Mouse (Mus musculus): ENCODE measurements around the gene Gmnn. TPM values are rescaled to one million over a fixed set of nuclear protein-coding genes. Genes with fewer than 3 reads are reported as not detected.

The Gmnn gene
- polyA plus RNA-seq, 1 experiment from 2014 or later, result 69.0 TPM

DNA sequence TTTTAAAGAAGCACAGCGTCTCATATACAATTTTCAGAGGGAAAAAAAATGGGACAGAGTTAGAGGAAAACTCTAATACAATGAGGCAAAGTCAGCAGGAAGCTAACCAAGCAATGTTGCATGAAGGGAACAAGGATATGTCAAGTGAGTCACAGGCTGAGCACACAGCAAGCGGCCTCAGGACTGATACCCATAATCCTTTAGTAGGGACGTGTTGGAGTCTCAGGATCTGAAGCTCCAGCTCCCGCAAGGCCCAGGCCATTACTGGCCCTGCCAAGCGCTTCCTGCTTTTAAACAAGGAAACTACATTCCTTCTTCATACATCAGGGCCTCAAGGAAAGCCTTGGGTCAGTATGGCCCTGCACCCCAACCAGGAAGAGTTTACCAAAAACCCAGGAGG, 59.6 kb downstream of the Gmnn start:
- Histone ChIP-seq H3K27me3 (no peaks in the 10 kb centered on the region), H3K9me3 (replicated peaks) (no peaks in the 10 kb centered on the region), H3K36me3 (no peaks in the 10 kb centered on the region), H3K27ac (replicated peaks) (no peak overlapping the region), H3K4me3 (replicated peaks) (no peak overlapping the region), H3K9ac (no peak overlapping the region), H3K4me1 (no peaks in the 10 kb centered on the region), H3K4me2 (replicated peaks) (no peak overlapping the region)
- ATAC-seq (ENCODE audit: insufficient number of reproducible peaks, low FRiP score, low TSS enrichment, low read depth), result no peak
- WGBS, result 73% methylated on average over 5 of the region's 5 CpGs

Other genes with a start within 250 kb of the Gmnn start
- gene Ripor2, start 179.7 kb downstream of the Gmnn start, polyA plus RNA-seq (2015; fragmentation: Nextera tagmentation; extraction: Ambion mirVana), result 6.3 and 6.4 TPM in 2 replicates
- not detected in 2 replicates for gene Armh2, start 20.7 kb downstream of the Gmnn start, polyA plus RNA-seq (2015; fragmentation: Nextera tagmentation; extraction: Ambion mirVana)
- 14.4 and 16.0 TPM in 2 replicates for gene BC005537, start 39.7 kb upstream of the Gmnn start, polyA plus RNA-seq (2015; fragmentation: Nextera tagmentation; extraction: Ambion mirVana)
- 74.7 and 75.0 TPM in 2 replicates for gene Acot13, start 69.6 kb upstream of the Gmnn start, polyA plus RNA-seq (2015; fragmentation: Nextera tagmentation; extraction: Ambion mirVana)
- 48.0 and 49.4 TPM in 2 replicates for gene Tdp2, start 69.8 kb upstream of the Gmnn start, polyA plus RNA-seq (2015; fragmentation: Nextera tagmentation; extraction: Ambion mirVana)
- 0.88 and 1.3 TPM in 2 replicates for gene D130043K22Rik, start 83.2 kb upstream of the Gmnn start, polyA plus RNA-seq (2015; fragmentation: Nextera tagmentation; extraction: Ambion mirVana)
- 5.7 and 5.9 TPM in 2 replicates for gene Aldh5a1, start 175.7 kb upstream of the Gmnn start, polyA plus RNA-seq (2015; fragmentation: Nextera tagmentation; extraction: Ambion mirVana)
- 3.7 and 4.4 TPM in 2 replicates for gene Gpld1, start 181.2 kb upstream of the Gmnn start, polyA plus RNA-seq (2015; fragmentation: Nextera tagmentation; extraction: Ambion mirVana)

Data from embryonic facial prominence, embryonic 15.5 days (tissue).